Mouse (Mus musculus): Measurements from ENCODE around the gene Nom1. TPM values are rescaled to one million over a fixed set of nuclear protein-coding genes. Genes with fewer than 3 reads are reported as not detected.

Nom1 gene
- total RNA-seq, 2 experiments from 2014 or later, result 19.9 to 25.4 TPM

- Histone ChIP-seq H3K4me3 (no peak overlapping the region), H3K27ac (no peak overlapping the region)
- intact Hi-C loops (cut with DNase I), result loop anchor here (5.0 kb wide), 1 partner anchor 82 kb away; the partner anchor contains the start of gene Ube3c
- no peak for DNase-seq (ENCODE audit: extremely low spot score in 1 of 2, low spot score in 2 of 2)
- TF ChIP-seq CTCF (IDR thresholded peaks at IDR 0.05), result no peak
Observed at GRCm38 (mm10) chr5:29484965-29485940, 50.8 kb downstream of the Nom1 start.

DNA sequence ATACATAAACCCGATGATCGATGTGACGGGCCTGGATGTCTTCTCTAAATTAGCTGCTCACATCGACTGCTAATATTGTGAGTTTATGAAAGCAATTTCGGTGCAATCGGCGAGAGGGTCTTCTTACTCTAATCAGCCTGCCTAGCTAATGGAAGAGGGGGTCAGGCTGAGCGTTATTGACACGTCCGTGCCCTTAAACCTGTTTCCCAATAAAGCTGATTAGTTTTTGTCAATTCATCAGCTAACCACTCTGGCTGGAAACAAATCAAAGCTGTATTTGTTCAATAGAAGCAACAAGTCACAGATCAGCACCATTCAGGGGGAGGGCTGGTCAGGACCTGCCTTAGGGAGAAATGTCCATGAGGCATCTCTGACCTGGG lies 51.5 kb downstream of the Nom1 start:
- TF ChIP-seq CTCF (IDR thresholded peaks at IDR 0.05), result no peak
- DNase-seq (ENCODE audit: extremely low spot score in 1 of 2, low spot score in 2 of 2), result no peak
- Histone ChIP-seq H3K27ac (no peak overlapping the region), H3K4me3 (no peak overlapping the region)
- intact Hi-C loops (cut with DNase I), result loop anchor here (5.0 kb wide), 1 partner anchor 81 kb away; the partner anchor contains the start of gene Ube3c

GRCm38 (mm10) chr5:29487321-29487720 lies 52.9 kb downstream of the Nom1 start:
- Histone ChIP-seq H3K4me3 (no peak overlapping the region), H3K27ac (no peak overlapping the region)
- TF ChIP-seq CTCF (IDR thresholded peaks at IDR 0.05), result no peak
- no peak for DNase-seq (ENCODE audit: extremely low spot score in 1 of 2, low spot score in 2 of 2)
- intact Hi-C loops (cut with DNase I), result loop anchor here (5.0 kb wide), 1 partner anchor 80 kb away; the partner anchor contains the start of gene Ube3c

DNA sequence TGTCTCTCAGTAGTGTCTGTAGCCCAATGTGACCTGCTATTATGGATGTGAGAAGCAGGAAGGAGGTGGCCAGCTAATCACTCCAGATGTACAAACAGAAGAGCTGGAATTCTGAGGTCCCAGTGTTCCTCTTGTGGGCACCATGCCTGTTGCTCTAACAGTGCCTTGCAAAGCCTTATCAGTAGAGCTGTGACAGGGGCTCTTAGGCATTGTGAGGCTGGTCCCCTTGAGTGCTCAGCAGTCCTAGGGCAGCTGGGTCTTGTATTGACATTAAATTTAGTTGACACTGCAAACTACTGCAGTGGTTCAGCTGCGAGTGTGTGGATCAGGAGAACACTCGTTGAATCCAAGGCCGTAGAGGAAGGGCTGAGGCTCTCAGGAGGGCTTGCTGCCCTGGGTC lies 72.5 kb downstream of the Nom1 start:
- no peak for DNase-seq (ENCODE audit: extremely low spot score in 1 of 2, low spot score in 2 of 2)
- TF ChIP-seq CTCF (IDR thresholded peaks at IDR 0.05), result no peak
- Histone ChIP-seq H3K27ac (no peak overlapping the region), H3K4me3 (no peak overlapping the region)
- intact Hi-C loops (cut with DNase I), result no loop called here

Other genes with a start within 250 kb of the Nom1 start
- 10 to 100 TPM; 13.9 to 16.3 TPM for gene Rnf32, start 238.7 kb upstream of the Nom1 start, total RNA-seq (2021)
- gene Lmbr1, start 56.3 kb upstream of the Nom1 start, total RNA-seq (2021), result 10 to 100 TPM; 28.5 to 29.6 TPM
- gene Mnx1, start 43.8 kb downstream of the Nom1 start, total RNA-seq (2021), result not detected
- gene Ube3c, start 134.6 kb downstream of the Nom1 start, total RNA-seq (2021), result 10 to 100 TPM; 67.8 to 72.8 TPM

All from left cerebral cortex, adult 2 months (tissue).